Mouse (Mus musculus) small intestine, adult 2 months (tissue): ENCODE results near the gene 2410015M20Rik. TPM values are rescaled to one million over a fixed set of nuclear protein-coding genes. Genes with fewer than 3 reads are reported as not detected.
A peak's percentile ranks its signal among the peaks of the same experiment; 100 is the strongest.

Experiments used
- H3K27ac ChIP-seq: fragments of 200-500 bp; 2 replicates; pipeline ENCODE4 v1.5.1; 2012; ENCODE audit warnings: low read depth, low read length, control low read depth, inconsistent platforms; ENCODE audit not compliant: insufficient read depth
- H3K27me3 ChIP-seq: fragments of 200-500 bp; 2 replicates; pipeline ENCODE4 v1.6.1; 2012; ENCODE audit warnings: mild to moderate bottlenecking, moderate library complexity, low read length, inconsistent platforms; ENCODE audit not compliant: control insufficient read depth, insufficient read depth
- H3K36me3 ChIP-seq: fragments of 200-500 bp; 2 replicates; pipeline ENCODE4 v1.6.1; 2012; ENCODE audit warnings: mild to moderate bottlenecking, low read length, control low read depth, inconsistent platforms; ENCODE audit not compliant: control insufficient read depth, insufficient read depth
- H3K4me1 ChIP-seq: fragments of 200-500 bp; 2 replicates; pipeline ENCODE4 v1.6.1; 2012; ENCODE audit warnings: low read length, inconsistent platforms, mixed read lengths; ENCODE audit not compliant: control insufficient read depth, insufficient read depth, insufficient read length
- H3K4me3 ChIP-seq: fragments of 200-500 bp; 2 replicates; pipeline ENCODE4 v1.5.1; 2012; ENCODE audit warnings: low read depth, mild to moderate bottlenecking, control low read depth, inconsistent platforms, low read length, moderate library complexity
- CTCF ChIP-seq: fragments of 200-500 bp; IDR thresholded peaks from 2 replicates; pipeline ENCODE4 v1.5.1; 2012; ENCODE audit warnings: low read depth, mild to moderate bottlenecking, control low read depth, inconsistent platforms, low read length, moderate library complexity, mixed read lengths; ENCODE audit not compliant: insufficient replicate concordance, insufficient read length; ENCODE audit errors: extremely low read depth
- POLR2A ChIP-seq: fragments of 200-500 bp; IDR thresholded peaks from 2 replicates; pipeline ENCODE4 v1.6.1; 2012; ENCODE audit warnings: low read depth, mild to moderate bottlenecking, control low read depth, inconsistent platforms, low read length, moderate library complexity
- WGBS: fragments of 180-500 bp; shearing (Covaris S2); methylation state at CpG from one replicate; pipeline ENCODE4 v1.1.7; 2018; 5-methylcytosine and 5-hydroxymethylcytosine counted together
- polyA plus RNA-seq: library from polyadenylated mRNA; depleted of rRNA; stranded (reverse); fragments of >200 nt; gene quantifications from 2 replicates; pipeline ENCODE4 v1.2.3, GENCODE M21; 2012

2410015M20Rik gene
- polyA plus RNA-seq, 1 experiment, result 142 TPM

- WGBS, result 96% methylated on average over 28 of the region's 28 CpGs
- Histone ChIP-seq H3K36me3 (peaks cover 76% of the 10 kb centered on the region), H3K27me3 (no peaks in the 10 kb centered on the region), H3K4me3 (no peak overlapping the region), H3K27ac (no peak overlapping the region), H3K4me1 (no peaks in the 10 kb centered on the region)
- TF ChIP-seq CTCF, result no peak
- no peak for TF ChIP-seq POLR2A
These were observed 6.1 kb downstream of the 2410015M20Rik start for GRCm38 (mm10) chr17:56603186-56604069.

DNA sequence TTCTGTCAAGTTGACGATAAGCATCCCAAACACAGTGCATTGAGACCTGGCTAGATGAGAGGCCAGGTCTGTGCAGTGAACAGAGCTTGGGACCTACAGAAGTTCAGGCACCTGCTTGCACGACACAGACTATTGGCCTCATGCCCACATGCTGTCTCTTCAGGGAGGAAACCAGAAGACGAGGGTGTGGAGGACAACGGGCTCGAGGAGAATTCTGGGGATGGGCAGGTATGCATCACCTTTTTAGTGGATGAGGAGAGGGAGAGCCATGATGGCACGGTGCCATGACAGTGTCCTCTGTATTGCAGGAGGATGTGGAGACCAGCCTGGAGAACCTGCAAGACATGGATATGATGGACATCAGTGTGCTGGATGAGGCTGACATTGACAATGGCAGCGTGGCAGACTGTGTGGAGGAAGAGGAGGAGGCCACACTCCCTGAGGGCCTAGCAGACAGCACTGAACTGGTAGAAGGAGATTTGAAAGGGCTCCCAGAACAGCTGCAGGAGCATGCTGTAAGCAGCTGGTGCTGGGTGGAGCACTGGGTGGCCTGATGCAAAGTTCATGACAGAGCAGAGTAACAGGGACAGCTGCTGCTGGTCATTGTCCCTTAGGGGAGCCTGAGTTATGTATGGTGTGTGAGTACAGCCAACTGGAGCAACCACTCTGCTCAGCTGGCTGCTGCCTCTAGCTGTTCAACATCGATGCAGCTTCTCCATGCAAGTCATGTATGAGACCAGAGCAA, 15.9 kb downstream of the 2410015M20Rik start:
- Histone ChIP-seq H3K27ac (no peak overlapping the region), H3K4me1 (no peaks in the 10 kb centered on the region), H3K27me3 (no peaks in the 10 kb centered on the region), H3K4me3 (no peak overlapping the region), H3K36me3 (peaks cover 85% of the 10 kb centered on the region)
- 60% methylated on average over 8 of the region's 8 CpGs for WGBS
- no peak for TF ChIP-seq CTCF
- no peak for TF ChIP-seq POLR2A

- H3K27me3 ChIP-seq, result no peaks in the 10 kb centered on the region
- TF ChIP-seq CTCF (no peak), POLR2A (no peak)
- no peak overlapping the region for H3K4me3 ChIP-seq
- no peak overlapping the region for H3K27ac ChIP-seq
- H3K4me1 ChIP-seq, result no peaks in the 10 kb centered on the region
- H3K36me3 ChIP-seq, result peaks cover 86% of the 10 kb centered on the region
These were observed 17.0 kb downstream of the 2410015M20Rik start for GRCm38 (mm10) chr17:56592553-56592952.

DNA sequence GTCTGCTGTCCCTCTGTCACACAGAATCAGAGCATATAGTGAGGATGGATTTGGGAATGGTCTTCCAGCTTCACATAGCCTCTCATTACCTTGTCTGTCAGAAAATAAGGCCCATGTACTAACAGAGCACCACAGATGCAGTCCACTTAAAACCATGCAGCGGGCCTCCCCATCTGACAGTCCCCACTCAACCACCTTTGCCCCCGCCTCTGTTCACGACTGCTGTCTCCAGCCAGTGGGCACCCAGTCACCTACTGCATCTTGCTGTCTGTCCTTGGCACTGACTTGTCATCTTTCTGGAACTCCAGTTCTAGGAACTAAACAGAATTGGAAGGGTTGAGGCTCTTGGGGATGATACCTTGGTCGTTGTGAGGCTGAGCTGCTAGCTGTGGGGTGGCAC, 20.6 kb downstream of the 2410015M20Rik start:
- Histone ChIP-seq H3K4me1 (peaks cover 12% of the 10 kb centered on the region), H3K4me3 (no peak overlapping the region), H3K27ac (no peak overlapping the region), H3K36me3 (peaks cover 58% of the 10 kb centered on the region), H3K27me3 (no peaks in the 10 kb centered on the region)
- 86% methylated on average over 4 of the region's 4 CpGs for WGBS
- TF ChIP-seq CTCF (no peak), POLR2A (no peak)

GRCm38 (mm10) chr17:56587773-56588172, 21.8 kb downstream of the 2410015M20Rik start:
- H3K27ac ChIP-seq, result no peak overlapping the region
- peaks cover 51% of the 10 kb centered on the region for H3K36me3 ChIP-seq
- no peak overlapping the region for H3K4me3 ChIP-seq
- 76% methylated on average over 1 of the region's 1 CpGs for WGBS
- no peaks in the 10 kb centered on the region for H3K27me3 ChIP-seq
- peaks cover 12% of the 10 kb centered on the region for H3K4me1 ChIP-seq
- no peak for TF ChIP-seq POLR2A
- no peak for TF ChIP-seq CTCF

DNA sequence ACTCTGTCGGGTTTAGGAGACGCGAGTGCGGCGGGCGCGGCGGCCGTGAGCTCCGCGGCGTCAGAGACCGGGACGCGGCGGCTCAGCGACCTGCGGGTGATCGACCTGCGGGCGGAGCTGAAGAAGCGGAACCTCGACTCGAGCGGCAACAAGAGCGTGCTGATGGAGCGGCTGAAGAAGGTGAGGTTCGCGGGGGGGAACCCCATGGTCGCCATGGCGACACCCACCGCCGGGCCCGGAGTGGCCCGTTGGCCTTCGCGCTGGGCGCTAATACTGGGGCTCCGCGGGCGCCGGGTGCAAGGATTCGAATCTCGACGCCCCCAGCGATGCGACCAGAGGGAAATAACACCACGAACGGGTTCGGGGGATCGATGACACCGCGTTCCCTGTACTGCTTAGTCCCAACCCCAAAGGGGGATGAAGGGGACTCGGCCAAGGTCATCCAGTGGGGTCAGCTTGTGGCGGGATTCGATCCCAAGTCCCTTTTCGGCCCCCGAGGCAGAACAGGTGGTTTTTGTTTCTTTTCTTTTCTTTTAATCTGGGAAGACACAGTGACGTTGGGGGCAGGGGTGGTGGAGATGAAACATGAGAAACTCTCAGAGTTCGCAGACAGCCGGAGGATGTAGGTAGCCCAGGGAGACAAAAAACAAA, 24.3 kb downstream of the 2410015M20Rik start:
- WGBS, result under 1% methylated on average over 61 of the region's 61 CpGs
- H3K4me1 ChIP-seq, result peaks cover 19% of the 10 kb centered on the region
- TF ChIP-seq POLR2A (no peak), CTCF (no peak)

More for the DNA sequence above, 24.3 kb downstream of the 2410015M20Rik start:
- H3K27me3 ChIP-seq, result no peaks in the 10 kb centered on the region
- peak overlapping the region; percentile 80 for H3K27ac ChIP-seq
- H3K36me3 ChIP-seq, result peaks cover 50% of the 10 kb centered on the region
- peak overlapping the region; percentile 95 for H3K4me3 ChIP-seq
